Mouse (Mus musculus) kidney, adult 2 months (tissue): Measurements from ENCODE around the gene Trim44. TPM values are rescaled to one million over a fixed set of nuclear protein-coding genes. Genes with fewer than 3 reads are reported as not detected.

Experiments used
- DNase-seq: peaks from one replicate; pipeline ENCODE4 v3.0.0; 2021
- H3K27ac ChIP-seq: fragments of 200-500 bp; 2 replicates; pipeline ENCODE4 v1.5.1; 2012; ENCODE audit warnings: low read depth, low read length, control low read depth, inconsistent platforms; ENCODE audit not compliant: insufficient read depth
- H3K27me3 ChIP-seq: fragments of 200-500 bp; replicated peaks from 2 replicates; pipeline ENCODE4 v1.6.1; 2012; ENCODE audit warnings: mild to moderate bottlenecking, moderate library complexity, low read length, inconsistent platforms; ENCODE audit not compliant: control insufficient read depth, insufficient read depth
- H3K36me3 ChIP-seq: fragments of 200-500 bp; 2 replicates; pipeline ENCODE4 v1.6.1; 2012; ENCODE audit warnings: mild to moderate bottlenecking, moderate library complexity, low read length, inconsistent platforms; ENCODE audit not compliant: control insufficient read depth, insufficient read depth
- H3K4me1 ChIP-seq: fragments of 200-500 bp; 2 replicates; pipeline ENCODE4 v1.6.1; 2011; ENCODE audit warnings: low read length; ENCODE audit not compliant: control insufficient read depth, insufficient read depth
- H3K4me3 ChIP-seq: fragments of 200-500 bp; 2 replicates; pipeline ENCODE4 v1.5.1; 2011; ENCODE audit warnings: mild to moderate bottlenecking, low read depth, low read length, control low read depth; ENCODE audit not compliant: insufficient read depth
- CTCF ChIP-seq: fragments of 200-500 bp; conservative IDR thresholded peaks from 2 replicates; pipeline ENCODE4 v1.5.1; 2011; ENCODE audit warnings: low read depth, mild to moderate bottlenecking, control low read depth, low read length, moderate library complexity, mixed read lengths; ENCODE audit not compliant: insufficient read depth, insufficient read length
- POLR2A ChIP-seq: fragments of 200-500 bp; IDR thresholded peaks from one replicate; pipeline ENCODE4 v1.6.1; 2011; ENCODE audit warnings: low read depth, low read length, control low read depth
- WGBS: fragments of 180-500 bp; shearing (Covaris S2); methylation state at CpG from one replicate; pipeline ENCODE4 v1.1.7; 2018; 5-methylcytosine and 5-hydroxymethylcytosine counted together
- polyA plus RNA-seq: library from polyadenylated mRNA; depleted of rRNA; stranded (reverse); fragments of >200 nt; gene quantifications from 2 replicates; pipeline ENCODE4 v1.2.3, GENCODE M21; 2012

The Trim44 gene
- polyA plus RNA-seq, 1 experiment, result 35.6 TPM

- peak overlapping the region; percentile 55 for H3K4me3 ChIP-seq
- no peak overlapping the region for H3K27ac ChIP-seq
Observed at GRCm38 (mm10) chr2:102449630-102450247, 42.1 kb upstream of the Trim44 start.

GRCm38 (mm10) chr2:102449056-102449455 lies 41.4 kb upstream of the Trim44 start:
- H3K4me1 ChIP-seq, result peaks cover 7% of the 10 kb centered on the region; the same call in 1 of the 2 replicates
- no peak for TF ChIP-seq POLR2A
- no peak for TF ChIP-seq CTCF
- no peaks in the 10 kb centered on the region for H3K27me3 ChIP-seq
- no peaks in the 10 kb centered on the region for H3K36me3 ChIP-seq
- no peak for DNase-seq
- no peak overlapping the region for H3K4me3 ChIP-seq
- no peak overlapping the region for H3K27ac ChIP-seq
- WGBS, result 94% methylated on average over 1 of the region's 1 CpGs

More at GRCm38 (mm10) chr2:102449630-102450247, 42.1 kb upstream of the Trim44 start:
- H3K4me1 ChIP-seq, result peaks cover 7% of the 10 kb centered on the region; the same call in 1 of the 2 replicates
- WGBS, result 12% methylated on average over 17 of the region's 17 CpGs
- peak; percentile 59 for DNase-seq
- H3K36me3 ChIP-seq, result no peaks in the 10 kb centered on the region
- no peaks in the 10 kb centered on the region for H3K27me3 ChIP-seq
- no peak for TF ChIP-seq POLR2A
- TF ChIP-seq CTCF, result no peak

- Histone ChIP-seq H3K27ac (no peak overlapping the region), H3K4me3 (no peak overlapping the region), H3K4me1 (peaks cover 7% of the 10 kb centered on the region; the same call in 1 of the 2 replicates), H3K27me3 (no peaks in the 10 kb centered on the region), H3K36me3 (no peaks in the 10 kb centered on the region)
- WGBS, result 65% methylated on average over 7 of the region's 7 CpGs
- peak; percentile 15 for DNase-seq
- no peak for TF ChIP-seq CTCF
- TF ChIP-seq POLR2A, result no peak
Observed at GRCm38 (mm10) chr2:102447831-102448230, 40.2 kb upstream of the Trim44 start.

- DNase-seq, result peak; percentile 54
- Histone ChIP-seq H3K36me3 (no peaks in the 10 kb centered on the region), H3K4me3 (no peak overlapping the region), H3K27ac (no peak overlapping the region), H3K27me3 (no peaks in the 10 kb centered on the region), H3K4me1 (peaks cover 3% of the 10 kb centered on the region; the same call in 1 of the 2 replicates)
- TF ChIP-seq CTCF (no peak), POLR2A (no peak)
- WGBS, result 56% methylated on average over 4 of the region's 4 CpGs
Observed at GRCm38 (mm10) chr2:102446851-102447250, 39.2 kb upstream of the Trim44 start.

GRCm38 (mm10) chr2:102437357-102438030 lies 29.9 kb upstream of the Trim44 start:
- 79% methylated on average over 8 of the region's 8 CpGs for WGBS
- Histone ChIP-seq H3K4me3 (no peak overlapping the region), H3K27me3 (no peaks in the 10 kb centered on the region), H3K4me1 (no peaks in the 10 kb centered on the region), H3K27ac (no peak overlapping the region), H3K36me3 (no peaks in the 10 kb centered on the region)
- TF ChIP-seq CTCF (no peak), POLR2A (no peak)
- no peak for DNase-seq

GRCm38 (mm10) chr2:102433879-102434278 lies 26.3 kb upstream of the Trim44 start:
- DNase-seq, result no peak
- no peak for TF ChIP-seq POLR2A
- no peak for TF ChIP-seq CTCF
- Histone ChIP-seq H3K4me3 (no peak overlapping the region), H3K4me1 (no peaks in the 10 kb centered on the region), H3K27me3 (no peaks in the 10 kb centered on the region), H3K27ac (no peak overlapping the region), H3K36me3 (no peaks in the 10 kb centered on the region)
- WGBS, result 98% methylated on average over 1 of the region's 1 CpGs

- Histone ChIP-seq H3K36me3 (no peaks in the 10 kb centered on the region), H3K27ac (no peak overlapping the region), H3K27me3 (no peaks in the 10 kb centered on the region), H3K4me3 (no peak overlapping the region), H3K4me1 (no peaks in the 10 kb centered on the region)
- 41% methylated on average over 4 of the region's 4 CpGs for WGBS
- TF ChIP-seq CTCF (no peak), POLR2A (no peak)
- no peak for DNase-seq
Observed at GRCm38 (mm10) chr2:102431084-102431483, 23.5 kb upstream of the Trim44 start.
